Mouse (Mus musculus): Measurements from ENCODE around the gene Gm20388. TPM values are rescaled to one million over a fixed set of nuclear protein-coding genes. Genes with fewer than 3 reads are reported as not detected.

The Gm20388 gene
- total RNA-seq, 1 experiment: 27.0 TPM

GRCm38 (mm10) chr8:120557170-120557965 is 646.7 kb downstream of the Gm20388 start:
- TF ChIP-seq MAFK (IDR thresholded peaks at IDR 0.05; ENCODE audit: insufficient read depth, low read depth, low read length) (no peak), CHD2 (IDR thresholded peaks at IDR 0.05; ENCODE audit: low read depth, low read length) (no peak), HCFC1 (IDR thresholded peaks at IDR 0.05; ENCODE audit: borderline replicate concordance, insufficient read depth, low read length) (no peak), ZC3H11A (IDR thresholded peaks at IDR 0.05; ENCODE audit: borderline replicate concordance, low read depth, low read length) (no peak), ZNF384 (IDR thresholded peaks at IDR 0.05; ENCODE audit: low read depth, low read length) (no peak)
- Histone ChIP-seq H3K36me3 (ENCODE audit: control insufficient read depth, insufficient read depth, low read length, poor library complexity, severe bottlenecking) (peaks cover 53% of the 10 kb centered on the region), H3K4me1 (ENCODE audit: control insufficient read depth in 2 of 2, insufficient read depth in 2 of 2, low read length in 2 of 2, poor library complexity in 1 of 2) (peaks cover 0 to 57% of the 10 kb centered on the region in 2 experiments; a peak in 3 of 4 replicates), H3K9me3 (ENCODE audit: control insufficient read depth, insufficient read depth, low read depth, low read length) (no peaks in the 10 kb centered on the region), H3K27ac (ENCODE audit: insufficient read depth, low read depth, low read length, poor library complexity, severe bottlenecking) (no peak overlapping the region), H3K9ac (ENCODE audit: insufficient read depth, low read depth, low read length, poor library complexity, severe bottlenecking) (peak overlapping the region; percentile 21), H3K4me3 (ENCODE audit: insufficient read depth in 1 of 2, low read depth in 1 of 2, low read length in 2 of 2, poor library complexity in 1 of 2, severe bottlenecking in 1 of 2) (no peak overlapping the region)
- DNase-seq (ENCODE audit: low read depth, low spot score): no peak
- in situ Hi-C loops (cut with MboI; ENCODE audit: low sequenced_read_pairs in 2 of 2, unreplicated experiment in 2 of 2): no loop called here

GRCm38 (mm10) chr8:120558162-120558561 is 647.5 kb downstream of the Gm20388 start:
- peaks cover 0 to 60% of the 10 kb centered on the region in 2 experiments; a peak in 3 of 4 replicates for H3K4me1 ChIP-seq (ENCODE audit: control insufficient read depth in 2 of 2, insufficient read depth in 2 of 2, low read length in 2 of 2, poor library complexity in 1 of 2)
- no peak for TF ChIP-seq CHD2 (IDR thresholded peaks at IDR 0.05; ENCODE audit: low read depth, low read length)
- TF ChIP-seq ZNF384 (IDR thresholded peaks at IDR 0.05; ENCODE audit: low read depth, low read length): no peak
- no peak for TF ChIP-seq HCFC1 (IDR thresholded peaks at IDR 0.05; ENCODE audit: borderline replicate concordance, insufficient read depth, low read length)
- TF ChIP-seq MAFK (IDR thresholded peaks at IDR 0.05; ENCODE audit: insufficient read depth, low read depth, low read length): no peak
- TF ChIP-seq ZC3H11A (IDR thresholded peaks at IDR 0.05; ENCODE audit: borderline replicate concordance, low read depth, low read length): no peak
- H3K9me3 ChIP-seq (ENCODE audit: control insufficient read depth, insufficient read depth, low read depth, low read length): no peaks in the 10 kb centered on the region
- H3K4me3 ChIP-seq (ENCODE audit: insufficient read depth in 1 of 2, low read depth in 1 of 2, low read length in 2 of 2, poor library complexity in 1 of 2, severe bottlenecking in 1 of 2): no peak overlapping the region
- in situ Hi-C loops (cut with MboI; ENCODE audit: low sequenced_read_pairs in 2 of 2, unreplicated experiment in 2 of 2): no loop called here
- H3K36me3 ChIP-seq (ENCODE audit: control insufficient read depth, insufficient read depth, low read length, poor library complexity, severe bottlenecking): peaks cover 60% of the 10 kb centered on the region
- no peak overlapping the region for H3K27ac ChIP-seq (ENCODE audit: insufficient read depth, low read depth, low read length, poor library complexity, severe bottlenecking)
- H3K9ac ChIP-seq (ENCODE audit: insufficient read depth, low read depth, low read length, poor library complexity, severe bottlenecking): no peak overlapping the region
- no peak for DNase-seq (ENCODE audit: low read depth, low spot score)

DNA sequence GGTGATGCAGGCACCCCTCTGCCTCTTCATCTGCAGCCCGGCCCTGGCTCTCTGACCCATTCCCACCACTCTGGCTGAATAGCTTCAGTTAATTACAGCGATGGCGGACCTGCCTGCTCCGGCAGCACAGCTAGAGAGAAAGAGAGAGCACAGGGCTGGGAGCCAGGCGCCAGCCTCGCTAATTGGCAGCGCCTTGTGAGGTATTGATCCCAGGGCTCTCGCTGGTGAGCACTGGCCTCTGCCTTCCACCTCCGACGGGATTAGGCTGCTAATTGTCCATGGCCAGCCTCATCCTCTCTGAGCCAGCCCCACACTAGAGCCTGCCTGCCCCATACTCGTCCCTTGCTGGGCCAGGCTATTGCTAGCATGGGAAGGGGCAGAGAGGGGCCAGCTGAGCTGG is 649.0 kb downstream of the Gm20388 start:
- Histone ChIP-seq H3K4me3 (ENCODE audit: insufficient read depth in 1 of 2, low read depth in 1 of 2, low read length in 2 of 2, poor library complexity in 1 of 2, severe bottlenecking in 1 of 2) (no peak overlapping the region), H3K9ac (ENCODE audit: insufficient read depth, low read depth, low read length, poor library complexity, severe bottlenecking) (no peak overlapping the region), H3K4me1 (ENCODE audit: control insufficient read depth in 2 of 2, insufficient read depth in 2 of 2, low read length in 2 of 2, poor library complexity in 1 of 2) (peaks cover 0 to 54% of the 10 kb centered on the region in 2 experiments; a peak in 3 of 4 replicates), H3K9me3 (ENCODE audit: control insufficient read depth, insufficient read depth, low read depth, low read length) (no peaks in the 10 kb centered on the region), H3K27ac (ENCODE audit: insufficient read depth, low read depth, low read length, poor library complexity, severe bottlenecking) (no peak overlapping the region), H3K36me3 (ENCODE audit: control insufficient read depth, insufficient read depth, low read length, poor library complexity, severe bottlenecking) (peaks cover 60% of the 10 kb centered on the region)
- no peak for DNase-seq (ENCODE audit: low read depth, low spot score)
- TF ChIP-seq ZC3H11A (IDR thresholded peaks at IDR 0.05; ENCODE audit: borderline replicate concordance, low read depth, low read length): no peak
- TF ChIP-seq HCFC1 (IDR thresholded peaks at IDR 0.05; ENCODE audit: borderline replicate concordance, insufficient read depth, low read length): no peak
- TF ChIP-seq CHD2 (IDR thresholded peaks at IDR 0.05; ENCODE audit: low read depth, low read length): no peak
- no peak for TF ChIP-seq MAFK (IDR thresholded peaks at IDR 0.05; ENCODE audit: insufficient read depth, low read depth, low read length)
- TF ChIP-seq ZNF384 (IDR thresholded peaks at IDR 0.05; ENCODE audit: low read depth, low read length): no peak
- in situ Hi-C loops (cut with MboI; ENCODE audit: low sequenced_read_pairs in 2 of 2, unreplicated experiment in 2 of 2): no loop called here

DNA sequence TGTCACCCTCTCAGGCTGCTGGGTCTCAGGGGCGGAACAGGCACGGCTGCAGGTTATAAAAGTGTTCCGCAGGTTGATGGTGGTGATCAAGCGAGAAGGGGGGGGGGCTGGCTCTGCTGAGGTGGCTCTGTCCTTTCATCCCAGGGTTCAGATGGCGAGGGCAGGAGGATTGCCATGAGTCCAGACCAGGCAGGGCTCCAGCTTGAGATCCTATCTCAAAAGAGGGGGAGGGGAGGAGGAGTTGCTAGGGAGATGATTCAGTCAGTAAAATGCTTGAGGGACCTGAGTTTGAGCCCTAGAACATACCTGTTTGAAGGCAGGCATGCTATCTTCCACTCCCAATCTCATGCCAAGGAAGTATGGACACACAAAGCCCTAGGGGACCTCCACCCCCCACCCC is 649.9 kb downstream of the Gm20388 start:
- Histone ChIP-seq H3K36me3 (ENCODE audit: control insufficient read depth, insufficient read depth, low read length, poor library complexity, severe bottlenecking) (peaks cover 62% of the 10 kb centered on the region), H3K9me3 (ENCODE audit: control insufficient read depth, insufficient read depth, low read depth, low read length) (no peaks in the 10 kb centered on the region), H3K4me1 (ENCODE audit: control insufficient read depth in 2 of 2, insufficient read depth in 2 of 2, low read length in 2 of 2, poor library complexity in 1 of 2) (peaks cover 2 to 55% of the 10 kb centered on the region in 2 experiments; a peak in 3 of 4 replicates), H3K4me3 (ENCODE audit: insufficient read depth in 1 of 2, low read depth in 1 of 2, low read length in 2 of 2, poor library complexity in 1 of 2, severe bottlenecking in 1 of 2) (no peak overlapping the region), H3K9ac (ENCODE audit: insufficient read depth, low read depth, low read length, poor library complexity, severe bottlenecking) (no peak overlapping the region), H3K27ac (ENCODE audit: insufficient read depth, low read depth, low read length, poor library complexity, severe bottlenecking) (no peak overlapping the region)
- in situ Hi-C loops (cut with MboI; ENCODE audit: low sequenced_read_pairs in 2 of 2, unreplicated experiment in 2 of 2): no loop called here
- no peak for TF ChIP-seq CHD2 (IDR thresholded peaks at IDR 0.05; ENCODE audit: low read depth, low read length)
- no peak for TF ChIP-seq ZNF384 (IDR thresholded peaks at IDR 0.05; ENCODE audit: low read depth, low read length)
- no peak for TF ChIP-seq HCFC1 (IDR thresholded peaks at IDR 0.05; ENCODE audit: borderline replicate concordance, insufficient read depth, low read length)
- no peak for TF ChIP-seq ZC3H11A (IDR thresholded peaks at IDR 0.05; ENCODE audit: borderline replicate concordance, low read depth, low read length)
- no peak for TF ChIP-seq MAFK (IDR thresholded peaks at IDR 0.05; ENCODE audit: insufficient read depth, low read depth, low read length)
- DNase-seq (ENCODE audit: low read depth, low spot score): no peak
